In genomic region chr10:128337306-128338181, GRCm38 (mm10) we compare ENCODE assay signal across 8 mouse cellular contexts. TPM values are rescaled to one million over a fixed set of nuclear protein-coding genes. Genes with fewer than 3 reads are reported as not detected.
DNase-seq lines count a peak whose midpoint lies in the region; ATAC-seq lines count a peak whose summit lies in the region.

Gene Cs, plus strand, starts transcription at chr10:128337734.

- peak; percentile 96 for ATAC-seq in intestine, embryonic 14.5 days (replicated peaks; ENCODE audit: low FRiP score, low TSS enrichment, low read depth)

- H3K4me1 ChIP-seq in intestine, embryonic 14.5 days (replicated peaks; ENCODE audit: control insufficient read depth, insufficient read depth, low read length) = peaks cover 15% of the 10 kb centered on the region

- peak within 1 kb of the TSS; percentile 88 for H3K4me2 ChIP-seq in intestine, embryonic 14.5 days (ENCODE audit: low read length)

- H3K27me3 ChIP-seq in intestine, embryonic 14.5 days (replicated peaks; ENCODE audit: control insufficient read depth, insufficient read depth, low read length) = no peaks in the 10 kb centered on the region

- H3K9ac ChIP-seq in intestine, embryonic 14.5 days (ENCODE audit: low read length) = peak within 1 kb of the TSS; percentile 87

- WGBS in intestine, embryonic 14.5 days = 1% methylated on average over 58 of the region's 61 CpGs

- peak within 1 kb of the TSS; percentile 97 for H3K4me3 ChIP-seq in intestine, embryonic 14.5 days (ENCODE audit: low read depth, low read length)

- H3K36me3 ChIP-seq in intestine, embryonic 14.5 days (ENCODE audit: control insufficient read depth, insufficient read depth, low read length) = peaks cover 5% of the 10 kb centered on the region

- H3K27ac ChIP-seq in intestine, embryonic 14.5 days (ENCODE audit: low read depth) = peak within 1 kb of the TSS; percentile 92

- no peaks in the 10 kb centered on the region for H3K9me3 ChIP-seq in intestine, embryonic 14.5 days (ENCODE audit: control insufficient read depth, low read length)

- DNase-seq in adrenal gland, adult 18-20 months (ENCODE audit: low spot score in 2 of 2) = peak; percentile 92 to 96
- DNase-seq in embryo, embryonic 11 days = peak; percentile 98
- peak; percentile 98 for DNase-seq in gastrocnemius, postnatal 25 days
- DNase-seq in intestine, embryonic 14.5 days (ENCODE audit: low spot score) = peak; percentile 98
- DNase-seq in left cerebral cortex, postnatal 14 days (ENCODE audit: low spot score in 2 of 2) = peak; percentile 96 to 98
- DNase-seq in mesoderm, embryonic 11.5 days (ENCODE audit: low read depth, low spot score) = peak; percentile 98
- peak; percentile 92 to 93 for DNase-seq in right cerebral cortex, postnatal 36 days (ENCODE audit: low spot score in 2 of 2)
- peak; percentile 98 for DNase-seq in yolk sac, embryonic 10.5 days (ENCODE audit: low spot score)

- intact Hi-C loops in left cerebral cortex, postnatal 14 days (cut with DNase I) = loop anchor here (10.0 kb wide), 1 partner anchor 117 kb away; the partner anchor contains the start of gene Smarcc2

RNA-seq across cellular contexts. Expression of gene Cs, which starts in this region (rescaled TPM):
- total RNA-seq in adrenal gland, adult 18-20 months (2021) = 100 to 1,000 TPM; 349 to 654 TPM
- 100 to 1,000 TPM; 589 to 611 TPM for total RNA-seq in gastrocnemius, postnatal 25 days (2021)
- 244 and 254 TPM in 2 replicates for polyA plus RNA-seq in intestine, embryonic 14.5 days (2014; fragmentation: Nextera tagmentation; extraction: Ambion mirVana)
- 100 to 1,000 TPM; 269 to 271 TPM for total RNA-seq in left cerebral cortex, postnatal 14 days (2021)

Comparison
In these comparisons a context has a peak if more than half of its experiments do, and no peak if none do; other contexts are left out.
1. Peak in every context shown above with its lines: DNase-seq, ATAC-seq, H3K4me3 ChIP-seq and H3K27ac ChIP-seq.